Mouse (Mus musculus) neural tube, embryonic 14.5 days (tissue): ENCODE data around the gene Eva1b. TPM values are rescaled to one million over a fixed set of nuclear protein-coding genes. Genes with fewer than 3 reads are reported as not detected.
"Not testable (repeated sequence)": the region's sequence is repeated elsewhere in the genome, so short reads cannot be mapped to it uniquely, and the experiment has no call there.

Experiments
- ATAC-seq: fragments of 200-750 bp; cut with Nextera tagmentation; 2 replicates; pipeline ENCODE4 v1.8.0; 2017; ENCODE audit warnings: low read depth, mild to moderate bottlenecking, moderate TSS enrichment, moderate library complexity
- H3K27ac ChIP-seq: fragments of 300-500 bp; sonication (generic); 2 replicates; pipeline ENCODE4 v1.5.1; 2014; ENCODE audit warnings: low read depth, mild to moderate bottlenecking, control low read depth, low read length, moderate library complexity, mixed read lengths
- H3K27me3 ChIP-seq: fragments of 300-500 bp; sonication (generic); 2 replicates; pipeline ENCODE4 v1.6.1; 2014; ENCODE audit warnings: low read length; ENCODE audit not compliant: control insufficient read depth, insufficient read depth
- H3K36me3 ChIP-seq: fragments of 300-500 bp; sonication (generic); 2 replicates; pipeline ENCODE4 v1.6.1; 2014; ENCODE audit warnings: low read length, mixed read lengths; ENCODE audit not compliant: control insufficient read depth, insufficient read depth
- H3K4me1 ChIP-seq: fragments of 300-500 bp; sonication (generic); 2 replicates; pipeline ENCODE4 v1.6.1; 2014; ENCODE audit warnings: low read length; ENCODE audit not compliant: control insufficient read depth, insufficient read depth
- H3K4me2 ChIP-seq: fragments of 300-500 bp; sonication (generic); 2 replicates; pipeline ENCODE4 v1.6.1; 2014; ENCODE audit warnings: mild to moderate bottlenecking, low read depth, low read length, control low read depth
- H3K4me3 ChIP-seq: fragments of 300-500 bp; sonication (generic); 2 replicates; pipeline ENCODE4 v1.5.1; 2014; ENCODE audit warnings: low read depth, low read length, control low read depth, mixed read lengths
- H3K9ac ChIP-seq: fragments of 300-500 bp; sonication (generic); replicated peaks from 2 replicates; pipeline ENCODE4 v1.6.1; 2014; ENCODE audit warnings: low read depth, mild to moderate bottlenecking, control low read depth, low read length, mixed read lengths
- H3K9me3 ChIP-seq: fragments of 300-500 bp; sonication (generic); 2 replicates; pipeline ENCODE4 v1.6.1; 2016; ENCODE audit warnings: low read length; ENCODE audit not compliant: control insufficient read depth
- WGBS: fragments of 180-500 bp; shearing (Covaris S2); extraction: QIAGEN DNeasy Blood & Tissue Kit; methylation state at CpG from one replicate; pipeline ENCODE4 v1.1.7; 2014; 5-methylcytosine and 5-hydroxymethylcytosine counted together
- polyA plus RNA-seq: library from polyadenylated mRNA; unstranded; fragments of >200 nt; fragmentation: Nextera tagmentation; extraction: Ambion mirVana; gene quantifications from 2 replicates; pipeline ENCODE4 v1.2.1, GENCODE M21; 2014

Eva1b gene
- polyA plus RNA-seq, 1 experiment from 2014 or later = 5.4 TPM

DNA sequence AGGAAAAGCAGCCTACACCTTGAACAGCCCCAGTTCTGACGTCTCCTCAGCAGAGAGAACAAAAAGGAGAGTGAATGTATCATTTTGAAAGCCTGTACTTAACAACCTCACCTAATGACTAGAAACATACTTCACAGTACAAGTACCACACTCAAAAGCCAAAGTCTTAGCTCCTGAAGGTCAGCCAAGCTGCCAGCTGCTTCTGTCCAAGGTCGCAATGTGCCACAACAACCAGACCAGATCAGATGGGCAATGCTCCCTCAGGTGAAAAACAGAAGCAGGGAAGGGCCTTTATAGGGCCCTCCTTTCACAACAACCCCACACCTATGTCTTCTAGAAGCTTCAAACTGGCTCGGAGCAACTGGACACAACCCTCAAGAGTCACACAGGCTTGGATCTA is 18.5 kb downstream of the Eva1b start:
- no peak for ATAC-seq
- no peaks in the 10 kb centered on the region for H3K27me3 ChIP-seq
- WGBS = 93% methylated on average over 3 of the region's 3 CpGs
- H3K4me1 ChIP-seq = no peaks in the 10 kb centered on the region
- H3K4me3 ChIP-seq = no peak overlapping the region
- no peak overlapping the region for H3K9ac ChIP-seq
- H3K9me3 ChIP-seq = no peaks in the 10 kb centered on the region
- H3K36me3 ChIP-seq = peaks cover 33% of the 10 kb centered on the region
- H3K27ac ChIP-seq = no peak overlapping the region
- no peak overlapping the region for H3K4me2 ChIP-seq

GRCm38 (mm10) chr4:126168851-126169250 is 21.3 kb downstream of the Eva1b start:
- H3K4me3 ChIP-seq = no peak overlapping the region
- H3K4me1 ChIP-seq = no peaks in the 10 kb centered on the region
- no peak for ATAC-seq
- H3K27me3 ChIP-seq = no peaks in the 10 kb centered on the region
- H3K4me2 ChIP-seq = no peak overlapping the region
- H3K9ac ChIP-seq = no peak overlapping the region
- 90% methylated on average over 6 of the region's 6 CpGs for WGBS
- H3K27ac ChIP-seq = no peak overlapping the region
- H3K36me3 ChIP-seq = peaks cover 49% of the 10 kb centered on the region
- H3K9me3 ChIP-seq = no peaks in the 10 kb centered on the region

GRCm38 (mm10) chr4:126170737-126171136 is 23.2 kb downstream of the Eva1b start:
- H3K27me3 ChIP-seq, H3K27ac ChIP-seq, ATAC-seq, H3K4me1 ChIP-seq, H3K4me2 ChIP-seq, H3K4me3 ChIP-seq, H3K9me3 ChIP-seq, H3K9ac ChIP-seq: not testable (repeated sequence)
- H3K36me3 ChIP-seq = peaks cover 63% of the 10 kb centered on the region
- 98% methylated on average over 5 of the region's 5 CpGs for WGBS

- H3K4me3 ChIP-seq = no peak overlapping the region
- H3K4me1 ChIP-seq = no peaks in the 10 kb centered on the region
- H3K36me3 ChIP-seq = peaks cover 65% of the 10 kb centered on the region
- H3K9me3 ChIP-seq = no peaks in the 10 kb centered on the region
- H3K9ac ChIP-seq = no peak overlapping the region
- no peaks in the 10 kb centered on the region for H3K27me3 ChIP-seq
- no peak for ATAC-seq
- WGBS = 91% methylated on average over 5 of the region's 5 CpGs
- no peak overlapping the region for H3K27ac ChIP-seq
- no peak overlapping the region for H3K4me2 ChIP-seq
These were observed 26.3 kb downstream of the Eva1b start for GRCm38 (mm10) chr4:126173800-126174199.

GRCm38 (mm10) chr4:126175980-126176379 is 28.4 kb downstream of the Eva1b start:
- 97% methylated on average over 7 of the region's 7 CpGs for WGBS

DNA sequence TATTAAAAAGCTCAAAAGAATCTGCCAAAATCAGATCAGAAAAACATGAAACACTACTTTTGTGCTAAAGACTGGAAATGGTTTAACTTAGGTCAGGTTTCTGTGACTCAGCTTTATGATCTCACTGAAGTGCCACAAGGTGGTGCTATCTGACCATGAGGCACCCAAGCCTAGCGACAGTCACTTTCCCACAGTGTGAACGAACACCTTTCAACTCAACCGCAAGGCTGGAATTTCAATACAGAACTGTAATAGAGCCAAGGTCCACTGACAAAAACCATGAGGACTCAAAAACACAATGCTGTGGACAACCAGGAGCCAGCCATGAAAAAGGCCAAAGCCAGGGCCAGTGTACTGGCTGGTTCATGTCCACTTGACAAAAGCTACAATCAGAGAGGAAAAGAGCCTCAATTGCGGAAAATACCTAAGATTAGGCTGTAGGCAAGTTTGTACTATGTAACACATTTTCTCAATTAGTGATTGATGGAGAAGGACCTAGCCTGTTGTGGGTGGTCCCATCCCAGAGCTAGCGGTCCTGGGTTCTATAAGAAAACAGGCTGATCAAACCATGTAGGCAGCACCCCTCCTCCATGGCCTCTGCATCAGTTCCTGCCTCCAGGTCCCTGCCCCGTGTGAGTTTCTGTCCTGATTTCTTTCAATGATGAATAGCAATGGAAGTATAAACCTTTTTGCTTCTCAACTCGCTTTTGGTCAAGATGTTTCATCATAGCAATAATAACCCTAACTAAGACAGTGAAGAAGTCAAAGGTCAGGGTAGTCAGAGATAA is 33.8 kb downstream of the Eva1b start:
- Histone ChIP-seq H3K9me3 (no peaks in the 10 kb centered on the region), H3K9ac (no peak overlapping the region), H3K27ac (no peak overlapping the region), H3K27me3 (no peaks in the 10 kb centered on the region), H3K4me3 (no peak overlapping the region), H3K36me3 (peaks cover 15% of the 10 kb centered on the region), H3K4me1 (no peaks in the 10 kb centered on the region), H3K4me2 (no peak overlapping the region)
- WGBS = 63% methylated on average over 7 of the region's 7 CpGs
- no peak for ATAC-seq

More at GRCm38 (mm10) chr4:126175980-126176379, 28.4 kb downstream of the Eva1b start:
- H3K36me3 ChIP-seq = peaks cover 53% of the 10 kb centered on the region
- H3K9ac ChIP-seq, H3K4me2 ChIP-seq, H3K27me3 ChIP-seq, H3K27ac ChIP-seq, H3K9me3 ChIP-seq, H3K4me1 ChIP-seq, H3K4me3 ChIP-seq, ATAC-seq: not testable (repeated sequence)

DNA sequence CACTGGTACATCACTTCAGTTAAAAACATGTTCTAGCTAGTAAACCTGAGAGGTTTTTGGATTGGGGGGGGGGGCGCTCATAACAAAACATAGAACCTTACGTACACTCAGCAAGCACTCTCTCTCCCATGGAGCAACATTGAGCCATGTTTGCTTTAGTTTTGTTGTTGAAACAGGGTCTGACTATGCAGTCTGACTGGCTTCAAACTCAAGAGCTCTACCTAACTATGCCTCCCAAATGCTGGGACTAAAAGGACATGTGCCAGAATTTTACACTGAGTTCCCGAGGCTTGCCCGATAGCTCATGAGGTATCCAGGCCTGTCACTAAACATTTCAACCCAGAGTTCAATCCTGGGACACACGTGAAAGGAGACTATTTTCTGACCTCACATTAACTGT is 35.5 kb downstream of the Eva1b start:
- Histone ChIP-seq H3K27me3 (no peaks in the 10 kb centered on the region), H3K9me3 (no peaks in the 10 kb centered on the region), H3K9ac (no peak overlapping the region), H3K4me2 (no peak overlapping the region), H3K4me3 (no peak overlapping the region), H3K4me1 (no peaks in the 10 kb centered on the region), H3K36me3 (peaks cover 9% of the 10 kb centered on the region; the same call in 1 of the 2 replicates), H3K27ac (no peak overlapping the region)
- no peak for ATAC-seq
- 95% methylated on average over 5 of the region's 5 CpGs for WGBS

GRCm38 (mm10) chr4:126187096-126187495 is 39.6 kb downstream of the Eva1b start:
- H3K9ac ChIP-seq = no peak overlapping the region
- no peaks in the 10 kb centered on the region for H3K27me3 ChIP-seq
- H3K4me3 ChIP-seq = no peak overlapping the region
- no peaks in the 10 kb centered on the region for H3K4me1 ChIP-seq
- no peaks in the 10 kb centered on the region for H3K9me3 ChIP-seq
- 96% methylated on average over 3 of the region's 3 CpGs for WGBS
- no peak for ATAC-seq
- H3K36me3 ChIP-seq = peaks cover 9% of the 10 kb centered on the region; the same call in 1 of the 2 replicates
- no peak overlapping the region for H3K4me2 ChIP-seq
- H3K27ac ChIP-seq = no peak overlapping the region

- WGBS = 86% methylated on average over 2 of the region's 2 CpGs
These were observed 43.1 kb downstream of the Eva1b start for GRCm38 (mm10) chr4:126190636-126191035.

More at GRCm38 (mm10) chr4:126190636-126191035, 43.1 kb downstream of the Eva1b start:
- Histone ChIP-seq H3K4me1 (no peaks in the 10 kb centered on the region), H3K4me3 (no peak overlapping the region), H3K27ac (no peak overlapping the region), H3K9ac (no peak overlapping the region), H3K9me3 (no peaks in the 10 kb centered on the region), H3K4me2 (no peak overlapping the region), H3K27me3 (no peaks in the 10 kb centered on the region), H3K36me3 (peaks cover 18% of the 10 kb centered on the region; the same call in 1 of the 2 replicates)
- no peak for ATAC-seq
